In the genomic region with DNA sequence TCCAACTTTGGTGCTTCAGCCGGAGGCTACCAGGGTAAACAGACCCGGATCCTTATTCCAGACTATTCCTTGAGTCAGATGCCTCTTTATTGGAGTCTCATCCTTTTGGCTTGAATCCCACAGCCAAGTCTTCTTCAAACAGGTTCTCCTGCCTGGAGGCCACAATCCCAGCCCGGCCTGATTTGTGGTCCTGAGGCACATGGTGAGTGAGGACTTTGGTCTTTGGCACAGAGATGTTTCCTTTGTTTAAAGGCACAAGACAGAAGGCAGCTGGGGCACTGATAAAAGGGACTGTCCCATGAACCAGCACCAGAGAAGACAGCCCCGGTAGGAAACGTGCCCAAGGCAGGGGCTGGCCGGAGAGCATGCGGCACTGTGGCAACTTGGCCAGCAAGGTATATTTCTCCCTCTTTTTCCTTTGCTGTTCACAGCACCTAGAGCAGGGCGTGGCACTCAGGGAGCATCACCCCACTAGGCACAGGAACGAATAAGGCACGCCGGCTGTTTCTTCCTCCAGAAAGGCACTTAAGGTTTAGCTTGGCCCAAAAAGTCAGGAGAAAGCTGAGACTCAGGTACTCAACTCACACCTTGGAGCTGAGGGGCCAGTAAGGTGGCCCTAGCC, we compare ENCODE assay signal across 31 mouse cellular contexts. TPM values are rescaled to one million over a fixed set of nuclear protein-coding genes. Genes with fewer than 3 reads are reported as not detected.
DNase-seq lines count a peak whose midpoint lies in the region; ATAC-seq and TF ChIP-seq lines count a peak whose summit lies in the region.
"Had no signal": no experiment of that assay in that cellular context is flagged by ENCODE, and none has a peak within 500 bp of the region (broad histone marks: within the 10 kb centered on the region; RNA-seq: fewer than 3 reads in every experiment).

No protein-coding gene starts in this region.

- H3K4me3 ChIP-seq in liver, adult 2 months (ENCODE audit: insufficient read depth, low read depth, low read length) = no peak overlapping the region
- no peak overlapping the region for H3K4me3 ChIP-seq in liver, embryonic 12.5 days
- H3K4me3 ChIP-seq in lung, postnatal 0 days (ENCODE audit: low read depth, low read length) = no peak overlapping the region
- H3K4me3 ChIP-seq in intestine, embryonic 16.5 days (ENCODE audit: low read length) = no peak overlapping the region
- H3K4me3 ChIP-seq: embryonic facial prominence, embryonic 13.5 days; forebrain, embryonic 10.5 days; forebrain, embryonic 15.5 days; heart, embryonic 10.5 days; hindbrain, embryonic 13.5 days; liver, embryonic 15.5 days; midbrain, embryonic 13.5 days had no signal

- no peak overlapping the region for H3K9ac ChIP-seq in liver, adult 2 months (ENCODE audit: low read depth, low read length)
- no peak overlapping the region for H3K9ac ChIP-seq in liver, embryonic 12.5 days
- H3K9ac ChIP-seq in lung, postnatal 0 days (replicated peaks; ENCODE audit: low read depth) = no peak overlapping the region
- 0 out of 2 replicates have a peak overlapping the region, but pooled peaks have one; percentile 0 for H3K9ac ChIP-seq in intestine, embryonic 16.5 days (ENCODE audit: low read depth, low read length)
- H3K9ac ChIP-seq: embryonic facial prominence, embryonic 13.5 days; forebrain, embryonic 15.5 days; hindbrain, embryonic 13.5 days; liver, embryonic 15.5 days; midbrain, embryonic 13.5 days had no signal

- H3K4me2 ChIP-seq in liver, embryonic 12.5 days = no peak overlapping the region
- H3K4me2 ChIP-seq in lung, postnatal 0 days (replicated peaks; ENCODE audit: low read depth, low read length) = no peak overlapping the region
- no peak overlapping the region for H3K4me2 ChIP-seq in intestine, embryonic 16.5 days (ENCODE audit: low read depth, low read length)
- H3K4me2 ChIP-seq: embryonic facial prominence, embryonic 13.5 days; forebrain, embryonic 15.5 days; hindbrain, embryonic 13.5 days; liver, embryonic 15.5 days; midbrain, embryonic 13.5 days had no signal

- no peak for TF ChIP-seq EP300 in lung, postnatal 0 days (IDR thresholded peaks at IDR 0.05)

- H3K4me1 ChIP-seq in liver, adult 2 months (ENCODE audit: control insufficient read depth, insufficient read depth, low read length) = peaks cover 26% of the 10 kb centered on the region
- H3K4me1 ChIP-seq in liver, embryonic 12.5 days = peaks cover 35% of the 10 kb centered on the region
- no peaks in the 10 kb centered on the region for H3K4me1 ChIP-seq in lung, postnatal 0 days (ENCODE audit: insufficient read depth, low read depth, low read length)
- H3K4me1 ChIP-seq in intestine, embryonic 16.5 days (ENCODE audit: control insufficient read depth, insufficient read depth, low read length) = peaks cover 4% of the 10 kb centered on the region; the same call in 1 of the 2 replicates
- H3K4me1 ChIP-seq: embryonic facial prominence, embryonic 13.5 days; forebrain, embryonic 15.5 days had no signal

- H3K36me3 ChIP-seq in liver, adult 2 months (ENCODE audit: control insufficient read depth, insufficient read depth, low read length) = no peaks in the 10 kb centered on the region
- H3K36me3 ChIP-seq in liver, embryonic 12.5 days = peaks cover 18% of the 10 kb centered on the region
- H3K36me3 ChIP-seq in lung, postnatal 0 days (ENCODE audit: insufficient read depth, low read length) = no peaks in the 10 kb centered on the region
- H3K36me3 ChIP-seq in intestine, embryonic 16.5 days (ENCODE audit: control insufficient read depth, insufficient read depth, low read length) = no peaks in the 10 kb centered on the region
- H3K36me3 ChIP-seq: embryonic facial prominence, embryonic 13.5 days; forebrain, embryonic 10.5 days; forebrain, embryonic 15.5 days; heart, embryonic 10.5 days; hindbrain, embryonic 13.5 days; liver, embryonic 15.5 days; midbrain, embryonic 13.5 days had no signal

- TF ChIP-seq POLR2A in liver, adult 2 months (IDR thresholded peaks at IDR 0.05; ENCODE audit: extremely low read depth, insufficient read depth, low read length) = no peak

- WGBS in liver, adult 2 months = 70% methylated on average over 11 of the region's 11 CpGs
- 80% methylated on average over 11 of the region's 11 CpGs for WGBS in liver, embryonic 12.5 days (ENCODE audit: insufficient replicate concordance)
- WGBS in lung, postnatal 0 days = 71% methylated on average over 11 of the region's 11 CpGs
- WGBS in intestine, embryonic 16.5 days = 80% methylated on average over 11 of the region's 11 CpGs

- no peaks in the 10 kb centered on the region for H3K79me2 ChIP-seq in liver, adult 2 months (ENCODE audit: control insufficient read depth, insufficient read depth, low read length)

- no peak for TF ChIP-seq CTCF in liver, adult 2 months (IDR thresholded peaks at IDR 0.05; ENCODE audit: low read depth, low read length)
- no peak for TF ChIP-seq CTCF in lung, postnatal 0 days (IDR thresholded peaks at IDR 0.05)

- peak; percentile 74 for DNase-seq in liver, adult 2 months (ENCODE audit: extremely low read depth, low read depth, low spot score)
- DNase-seq in lung, postnatal 0 days (ENCODE audit: low spot score) = no peak
- DNase-seq in lung, adult 18-20 months = no peak
- DNase-seq in urinary bladder, adult 18-20 months (ENCODE audit: low spot score in 2 of 2) = no peak
- DNase-seq: adrenal gland, adult 8-10 months; B cell, adult 2 months; cerebellum, adult 11 months; cerebellum, adult 9-10 months; gastrocnemius, postnatal 25 days; heart, postnatal 4 days; kidney, postnatal 4 days; layer of hippocampus, postnatal 36 days; retina, postnatal 1 day; right cerebral cortex, postnatal 14 days; spleen, adult 18-20 months; thymus, postnatal 14 days had no signal

- ATAC-seq in liver, embryonic 12.5 days = no peak
- no peak for ATAC-seq in lung, postnatal 0 days
- peak; percentile 64 for ATAC-seq in intestine, embryonic 16.5 days
- ATAC-seq in cerebellum, adult (ENCODE audit: insufficient number of reproducible peaks, low FRiP score, low TSS enrichment) = no peak
- ATAC-seq: forebrain, embryonic 15.5 days; midbrain, embryonic 13.5 days had no signal

- H3K9me3 ChIP-seq in liver, embryonic 12.5 days (replicated peaks) = no peaks in the 10 kb centered on the region
- no peaks in the 10 kb centered on the region for H3K9me3 ChIP-seq in lung, postnatal 0 days (ENCODE audit: low read length)
- H3K9me3 ChIP-seq in intestine, embryonic 16.5 days (ENCODE audit: control insufficient read depth, low read length) = no peaks in the 10 kb centered on the region
- H3K9me3 ChIP-seq: embryonic facial prominence, embryonic 13.5 days; forebrain, embryonic 10.5 days; forebrain, embryonic 15.5 days; G1E; heart, embryonic 10.5 days; hindbrain, embryonic 13.5 days; liver, embryonic 15.5 days; midbrain, embryonic 13.5 days had no signal

- no peak overlapping the region; the same call in 1 of the 2 replicates for H3K27ac ChIP-seq in liver, adult 2 months (replicated peaks; ENCODE audit: insufficient read depth, low read depth, low read length)
- H3K27ac ChIP-seq in liver, embryonic 12.5 days = no peak overlapping the region
- peak overlapping the region; percentile 71 for H3K27ac ChIP-seq in lung, postnatal 0 days (ENCODE audit: low read length)
- H3K27ac ChIP-seq in intestine, embryonic 16.5 days (ENCODE audit: low read length) = no peak overlapping the region
- H3K27ac ChIP-seq: embryonic facial prominence, embryonic 13.5 days; forebrain, embryonic 10.5 days; forebrain, embryonic 15.5 days; heart, embryonic 10.5 days; hindbrain, embryonic 13.5 days; liver, embryonic 15.5 days; macrophage; midbrain, embryonic 13.5 days had no signal

- H3K27me3 ChIP-seq in liver, adult 2 months (ENCODE audit: control insufficient read depth, insufficient read depth, low read length) = no peaks in the 10 kb centered on the region
- H3K27me3 ChIP-seq in liver, embryonic 12.5 days (replicated peaks) = peaks cover 20% of the 10 kb centered on the region
- no peaks in the 10 kb centered on the region for H3K27me3 ChIP-seq in lung, postnatal 0 days (replicated peaks; ENCODE audit: insufficient read depth, low read length)
- peaks cover 1% of the 10 kb centered on the region; the same call in 1 of the 2 replicates for H3K27me3 ChIP-seq in intestine, embryonic 16.5 days (replicated peaks; ENCODE audit: control insufficient read depth, insufficient read depth, low read length)
- H3K27me3 ChIP-seq: forebrain, embryonic 15.5 days had no signal

RNA-seq across cellular contexts. Expression of a gene that starts 5.2 kb away (rescaled TPM):
- total RNA-seq in liver, adult 2 months (2014; rRNA removed) = 43.4 and 47.7 TPM in 2 replicates
- 92.8 and 107 TPM in 2 replicates for polyA plus RNA-seq in liver, adult 2 months (2012; rRNA removed)
- 67.4 and 69.6 TPM in 2 replicates for polyA plus RNA-seq in liver, embryonic 12.5 days (2016; fragmentation: Nextera tagmentation; extraction: Ambion mirVana)
- polyA plus RNA-seq in lung, postnatal 0 days (2015; fragmentation: Nextera tagmentation; extraction: Ambion mirVana) = 67.9 and 74.4 TPM in 2 replicates
- polyA plus RNA-seq in intestine, embryonic 16.5 days (2015; fragmentation: Nextera tagmentation; extraction: Ambion mirVana) = 82.5 and 83.2 TPM in 2 replicates

RNA-seq across cellular contexts. Expression of a gene that starts 6.1 kb away (rescaled TPM):
- total RNA-seq in liver, adult 2 months (2014; rRNA removed) = 14.7 and 16.2 TPM in 2 replicates
- polyA plus RNA-seq in liver, adult 2 months (2012; rRNA removed) = 4.9 and 5.4 TPM in 2 replicates
- polyA plus RNA-seq in liver, embryonic 12.5 days (2016; fragmentation: Nextera tagmentation; extraction: Ambion mirVana) = 6.1 and 7.2 TPM in 2 replicates
- 5.7 and 6.7 TPM in 2 replicates for polyA plus RNA-seq in lung, postnatal 0 days (2015; fragmentation: Nextera tagmentation; extraction: Ambion mirVana)
- polyA plus RNA-seq in intestine, embryonic 16.5 days (2015; fragmentation: Nextera tagmentation; extraction: Ambion mirVana) = 4.4 and 7.1 TPM in 2 replicates
- total RNA-seq: common myeloid progenitor, adult 5-6 weeks had no signal

RNA-seq across cellular contexts. Expression of a gene that starts 38.7 kb away (rescaled TPM):
- total RNA-seq in liver, adult 2 months (2014; rRNA removed) = not detected in 2 replicates
- polyA plus RNA-seq in liver, adult 2 months (2012; rRNA removed) = not detected in 2 replicates
- 0.08 TPM in 1 of 2 replicates, not detected in the other for polyA plus RNA-seq in liver, embryonic 12.5 days (2016; fragmentation: Nextera tagmentation; extraction: Ambion mirVana)
- polyA plus RNA-seq in lung, postnatal 0 days (2015; fragmentation: Nextera tagmentation; extraction: Ambion mirVana) = not detected in 2 replicates
- polyA plus RNA-seq in intestine, embryonic 16.5 days (2015; fragmentation: Nextera tagmentation; extraction: Ambion mirVana) = 2.5 and 2.7 TPM in 2 replicates
- total RNA-seq: common myeloid progenitor, adult 5-6 weeks; G1E; gastrocnemius, adult 18-20 months; gastrocnemius, postnatal 25 days; heart, postnatal 4 days; megakaryocyte-erythroid progenitor cell, adult 5-6 weeks had no signal
- polyA plus RNA-seq: G1E; liver, embryonic 15.5 days; macrophage had no signal

RNA-seq across cellular contexts. Expression of a gene that starts 44.1 kb away (rescaled TPM):
- 13.0 and 15.9 TPM in 2 replicates for total RNA-seq in liver, adult 2 months (2014; rRNA removed)
- 23.6 and 25.1 TPM in 2 replicates for polyA plus RNA-seq in liver, adult 2 months (2012; rRNA removed)
- polyA plus RNA-seq in liver, embryonic 12.5 days (2016; fragmentation: Nextera tagmentation; extraction: Ambion mirVana) = 17.9 and 18.4 TPM in 2 replicates
- 37.5 and 38.8 TPM in 2 replicates for polyA plus RNA-seq in lung, postnatal 0 days (2015; fragmentation: Nextera tagmentation; extraction: Ambion mirVana)
- 35.8 and 37.7 TPM in 2 replicates for polyA plus RNA-seq in intestine, embryonic 16.5 days (2015; fragmentation: Nextera tagmentation; extraction: Ambion mirVana)
